Mouse (Mus musculus) ES-E14 (cell line): ENCODE measurements around the gene Hmga1. TPM values are rescaled to one million over a fixed set of nuclear protein-coding genes. Genes with fewer than 3 reads are reported as not detected.

ENCODE experiments used
- DNase-seq: peaks from one replicate; pipeline ENCODE4 v3.0.0-alpha.2; 2013; ENCODE audit warnings: low read depth, low spot score
- H3K27ac ChIP-seq: 2 replicates; pipeline ENCODE4 v1.5.1; 2012; ENCODE audit warnings: low read depth, mild to moderate bottlenecking, low read length, moderate library complexity, mixed read lengths; ENCODE audit not compliant: poor library complexity, insufficient read depth, severe bottlenecking
- H3K36me3 ChIP-seq: 2 replicates; pipeline ENCODE4 v1.6.1; 2012; ENCODE audit warnings: mild to moderate bottlenecking, low read length, moderate library complexity, mixed read lengths; ENCODE audit not compliant: control insufficient read depth, poor library complexity, insufficient read depth, severe bottlenecking
- H3K4me1 ChIP-seq, 2 experiments: fragments of 150-350 bp in 1 of 2; sonication (generic) in 1 of 2; 2 replicates each; pipeline ENCODE4 v1.6.1; 2012; ENCODE audit warnings: low read length in 2 of 2, mild to moderate bottlenecking in 1 of 2, mixed read lengths in 1 of 2; ENCODE audit not compliant: control insufficient read depth in 2 of 2, insufficient read depth in 2 of 2, poor library complexity in 1 of 2
- H3K4me3 ChIP-seq, 2 experiments: fragments of 150-350 bp in 1 of 2; sonication (generic) in 1 of 2; 2 replicates each; pipeline ENCODE4 v1.5.1; 2012; ENCODE audit warnings: low read length in 2 of 2, low read depth in 1 of 2, mild to moderate bottlenecking in 1 of 2, mixed read lengths in 1 of 2; ENCODE audit not compliant: insufficient read depth in 1 of 2, poor library complexity in 1 of 2, severe bottlenecking in 1 of 2
- H3K9ac ChIP-seq: 2 replicates; pipeline ENCODE4 v1.6.1; 2012; ENCODE audit warnings: low read depth, mild to moderate bottlenecking, low read length, mixed read lengths; ENCODE audit not compliant: poor library complexity, insufficient read depth, severe bottlenecking
- H3K9me3 ChIP-seq: fragments of 150-350 bp; sonication (generic); 2 replicates; pipeline ENCODE4 v1.6.1; 2012; ENCODE audit warnings: low read depth, mild to moderate bottlenecking, low read length; ENCODE audit not compliant: control insufficient read depth, insufficient read depth
- CHD2 ChIP-seq: IDR thresholded peaks from 2 replicates; pipeline ENCODE4 v1.6.1; 2014; ENCODE audit warnings: mild to moderate bottlenecking, low read depth, low read length, inconsistent platforms
- HCFC1 ChIP-seq: IDR thresholded peaks from 2 replicates; pipeline ENCODE4 v1.6.1; 2012; ENCODE audit warnings: low read length, inconsistent platforms, borderline replicate concordance; ENCODE audit not compliant: insufficient read depth
- MAFK ChIP-seq: IDR thresholded peaks from 2 replicates; pipeline ENCODE4 v1.6.1; 2014; ENCODE audit warnings: mild to moderate bottlenecking, low read depth, low read length, inconsistent platforms; ENCODE audit not compliant: insufficient read depth
- ZC3H11A ChIP-seq: IDR thresholded peaks from 2 replicates; pipeline ENCODE4 v1.6.1; 2012; ENCODE audit warnings: low read depth, mild to moderate bottlenecking, inconsistent platforms, low read length, borderline replicate concordance
- ZNF384 ChIP-seq: IDR thresholded peaks from 2 replicates; pipeline ENCODE4 v1.6.1; 2012; ENCODE audit warnings: low read depth, low read length, inconsistent platforms
- in situ Hi-C, 2 experiments: fragments of 600-800 bp; cut with MboI; formaldehyde crosslinking; loops; one replicate each; pipeline ENCODE4 v1.15.1; 2025; ENCODE audit warnings: low sequenced_read_pairs in 2 of 2, inconsistent platforms in 1 of 2; ENCODE audit not compliant: unreplicated experiment in 2 of 2
- total RNA-seq: library from RNA; depleted of rRNA; stranded (reverse); fragments of 300-350 nt; gene quantifications from 2 replicates; pipeline ENCODE4 v1.2.3, GENCODE M21; 2012

Hmga1 gene
- total RNA-seq, 1 experiment = 175 TPM

- in situ Hi-C loops = no loop called here
- Histone ChIP-seq H3K27ac (no peak overlapping the region), H3K9me3 (no peaks in the 10 kb centered on the region), H3K4me3 (no peak overlapping the region), H3K9ac (no peak overlapping the region), H3K36me3 (peaks cover 8% of the 10 kb centered on the region; the same call in 1 of the 2 replicates), H3K4me1 (peaks cover 8 to 35% of the 10 kb centered on the region in 2 experiments)
- TF ChIP-seq ZC3H11A = no peak
- TF ChIP-seq HCFC1 = no peak
- TF ChIP-seq MAFK = no peak
- no peak for TF ChIP-seq CHD2
- no peak for TF ChIP-seq ZNF384
- DNase-seq = no peak
Observed at GRCm38 (mm10) chr17:27600869-27601268, 44.6 kb downstream of the Hmga1 start.

DNA sequence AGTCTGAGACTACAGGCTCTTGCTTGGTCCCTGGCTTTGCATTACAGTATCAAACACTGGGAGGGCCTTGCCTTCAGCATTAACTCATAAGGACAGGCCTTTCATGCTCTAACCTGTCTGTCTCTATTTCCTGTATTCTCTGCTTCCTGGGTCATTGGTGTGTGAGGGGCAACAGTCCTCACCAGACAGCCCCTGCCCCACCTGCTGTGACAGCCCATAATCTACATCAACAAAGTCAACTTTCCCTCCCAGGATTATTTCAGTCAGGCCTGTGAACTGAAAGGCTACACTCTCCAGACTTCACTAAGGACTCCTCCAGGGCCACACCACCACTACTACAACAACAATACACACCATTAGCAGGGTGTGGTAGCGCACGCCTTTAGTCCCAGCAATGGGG lies 46.7 kb downstream of the Hmga1 start:
- no peaks in the 10 kb centered on the region for H3K9me3 ChIP-seq
- 0 out of 2 replicates have a peak overlapping the region, but pooled peaks have one; percentile 10 for H3K9ac ChIP-seq
- in situ Hi-C loops = no loop called here
- peaks cover 5% of the 10 kb centered on the region; the same call in 1 of the 2 replicates for H3K36me3 ChIP-seq
- H3K4me1 ChIP-seq = peaks cover 8 to 27% of the 10 kb centered on the region in 2 experiments
- TF ChIP-seq CHD2 (no peak), ZC3H11A (no peak), MAFK (no peak), HCFC1 (no peak), ZNF384 (no peak)
- H3K4me3 ChIP-seq = no peak overlapping the region
- H3K27ac ChIP-seq = peak overlapping the region; percentile 26
- DNase-seq = no peak

GRCm38 (mm10) chr17:27603522-27604234 lies 47.4 kb downstream of the Hmga1 start:
- Histone ChIP-seq H3K4me3 (no peak overlapping the region), H3K36me3 (peaks cover 5% of the 10 kb centered on the region; the same call in 1 of the 2 replicates), H3K4me1 (peaks cover 9 to 29% of the 10 kb centered on the region in 2 experiments), H3K27ac (peak overlapping the region; percentile 20; the same call in 1 of the 2 replicates), H3K9me3 (no peaks in the 10 kb centered on the region), H3K9ac (no peak overlapping the region)
- TF ChIP-seq ZNF384 (no peak), HCFC1 (no peak), ZC3H11A (no peak), MAFK (no peak), CHD2 (no peak)
- DNase-seq = no peak
- in situ Hi-C loops = no loop called here

DNA sequence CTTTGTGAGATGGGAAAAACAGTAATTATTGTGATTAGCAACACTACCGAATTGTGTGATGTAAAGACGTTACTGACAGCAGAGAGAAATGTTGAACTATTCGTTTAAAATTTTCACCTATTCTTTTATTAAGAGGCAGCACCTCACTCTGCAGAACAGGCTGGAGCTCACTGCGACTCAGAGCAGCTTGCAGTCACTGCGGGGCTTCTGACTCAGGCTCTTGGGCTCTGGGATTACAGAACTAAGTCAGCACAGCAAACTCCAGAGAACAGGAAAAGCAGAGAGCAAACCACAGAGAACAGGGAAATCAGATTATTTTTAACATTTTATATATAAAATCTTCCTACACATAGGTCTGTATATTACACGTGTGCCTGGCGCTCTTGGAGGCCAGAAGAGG lies 53.3 kb downstream of the Hmga1 start:
- no peak overlapping the region for H3K4me3 ChIP-seq
- peaks cover 5% of the 10 kb centered on the region; the same call in 1 of the 2 replicates for H3K36me3 ChIP-seq
- H3K27ac ChIP-seq = no peak overlapping the region
- DNase-seq = no peak
- in situ Hi-C loops = no loop called here
- no peak overlapping the region for H3K9ac ChIP-seq
- no peak for TF ChIP-seq ZC3H11A
- peaks cover 4 to 23% of the 10 kb centered on the region in 2 experiments; a peak in 3 of 4 replicates for H3K4me1 ChIP-seq
- H3K9me3 ChIP-seq = no peaks in the 10 kb centered on the region
